Mouse (Mus musculus): ENCODE measurements at regions not wholly inside any gene's neighbourhood (a gene's known extent, or its start where the extent isn't known, plus 50 kb on each side); places are given as distances from the start of the nearest gene placed in this dataset.

DNA sequence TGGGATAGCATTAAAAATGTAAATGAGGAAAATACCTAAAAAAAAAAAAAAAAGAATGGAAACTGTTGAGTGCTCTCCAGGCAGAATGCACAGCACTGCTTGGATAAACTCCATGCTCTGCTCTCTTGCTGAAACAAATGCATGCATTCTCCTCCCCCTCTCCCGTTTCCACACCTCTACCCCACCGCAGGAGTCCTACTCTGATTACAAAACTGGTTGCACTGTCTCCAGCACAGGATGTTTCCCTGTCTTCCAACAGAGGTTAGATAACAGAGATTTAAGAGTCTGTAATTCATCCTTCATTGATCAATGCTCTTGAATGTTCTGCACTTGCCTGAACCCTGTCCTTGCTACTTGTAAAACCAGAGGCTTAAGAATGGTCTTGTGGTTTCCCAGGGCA, 124.3 kb upstream of the C1qtnf7 start:
- Histone ChIP-seq H3ac (ENCODE audit: control insufficient read depth, insufficient read length) (no peak overlapping the region), H3K79me2 (ENCODE audit: control insufficient read depth, insufficient read depth) (no peaks in the 10 kb centered on the region), H3K4me3 (no peak overlapping the region), H3K27me3 (ENCODE audit: control insufficient read depth, insufficient read depth, insufficient read length) (no peaks in the 10 kb centered on the region), H3K4me2 (ENCODE audit: low read depth) (no peak overlapping the region), H3K36me3 (ENCODE audit: control insufficient read depth, insufficient read depth) (no peaks in the 10 kb centered on the region)
- TF ChIP-seq CEBPB (IDR thresholded peaks at IDR 0.05; ENCODE audit: insufficient read depth, poor library complexity, severe bottlenecking) (no peak), POLR2AphosphoS2 (IDR thresholded peaks at IDR 0.05; ENCODE audit: insufficient read length, low read depth) (no peak), MYOD1 (IDR thresholded peaks at IDR 0.05; ENCODE audit: control insufficient read depth in 1 of 3, insufficient read length in 2 of 3, low read depth in 2 of 3) (no peak), REST (IDR thresholded peaks at IDR 0.05; ENCODE audit: insufficient read depth, insufficient read length) (no peak), TCF3 (IDR thresholded peaks at IDR 0.05; ENCODE audit: insufficient read length, low read depth) (no peak), POLR2A (IDR thresholded peaks at IDR 0.05; ENCODE audit: insufficient read length, low read depth) (no peak), E2F4 (IDR thresholded peaks at IDR 0.05; ENCODE audit: insufficient read depth) (no peak), TCF12 (IDR thresholded peaks at IDR 0.05; ENCODE audit: insufficient read depth, poor library complexity, severe bottlenecking) (no peak), MYOG (IDR thresholded peaks at IDR 0.05; ENCODE audit: control insufficient read depth in 1 of 3, insufficient read depth in 1 of 3, insufficient read length in 2 of 3, low read depth in 2 of 3) (no peak), MAX (IDR thresholded peaks at IDR 0.05; ENCODE audit: low read depth) (no peak), USF1 (IDR thresholded peaks at IDR 0.05; ENCODE audit: low read depth) (no peak), SRF (IDR thresholded peaks at IDR 0.05; ENCODE audit: control insufficient read depth, insufficient read length, low read depth) (no peak)

- no peak for TF ChIP-seq MAX (IDR thresholded peaks at IDR 0.05; ENCODE audit: low read depth)
- no peak for TF ChIP-seq USF1 (IDR thresholded peaks at IDR 0.05; ENCODE audit: low read depth)
- TF ChIP-seq MYOG (IDR thresholded peaks at IDR 0.05; ENCODE audit: control insufficient read depth in 1 of 3, insufficient read depth in 1 of 3, insufficient read length in 2 of 3, low read depth in 2 of 3), result no peak
- no peak for TF ChIP-seq CEBPB (IDR thresholded peaks at IDR 0.05; ENCODE audit: insufficient read depth, poor library complexity, severe bottlenecking)
- no peak for TF ChIP-seq REST (IDR thresholded peaks at IDR 0.05; ENCODE audit: insufficient read depth, insufficient read length)
- no peak for TF ChIP-seq POLR2AphosphoS2 (IDR thresholded peaks at IDR 0.05; ENCODE audit: insufficient read length, low read depth)
- no peak for TF ChIP-seq E2F4 (IDR thresholded peaks at IDR 0.05; ENCODE audit: insufficient read depth)
- no peak for TF ChIP-seq SRF (IDR thresholded peaks at IDR 0.05; ENCODE audit: control insufficient read depth, insufficient read length, low read depth)
- no peak for TF ChIP-seq MYOD1 (IDR thresholded peaks at IDR 0.05; ENCODE audit: control insufficient read depth in 1 of 3, insufficient read length in 2 of 3, low read depth in 2 of 3)
- no peak for TF ChIP-seq TCF3 (IDR thresholded peaks at IDR 0.05; ENCODE audit: insufficient read length, low read depth)
- no peak for TF ChIP-seq TCF12 (IDR thresholded peaks at IDR 0.05; ENCODE audit: insufficient read depth, poor library complexity, severe bottlenecking)
- no peak for TF ChIP-seq POLR2A (IDR thresholded peaks at IDR 0.05; ENCODE audit: insufficient read length, low read depth)
- Histone ChIP-seq H3K79me2 (ENCODE audit: control insufficient read depth, insufficient read depth) (no peaks in the 10 kb centered on the region), H3K36me3 (ENCODE audit: control insufficient read depth, insufficient read depth) (no peaks in the 10 kb centered on the region), H3K4me2 (ENCODE audit: low read depth) (no peak overlapping the region), H3K27me3 (ENCODE audit: control insufficient read depth, insufficient read depth, insufficient read length) (no peaks in the 10 kb centered on the region), H3K4me3 (no peak overlapping the region), H3ac (ENCODE audit: control insufficient read depth, insufficient read length) (no peak overlapping the region)
Observed at GRCm38 (mm10) chr5:43391412-43392029, 123.8 kb upstream of the C1qtnf7 start.

GRCm38 (mm10) chr5:43392908-43393545, 122.3 kb upstream of the C1qtnf7 start:
- Histone ChIP-seq H3K36me3 (ENCODE audit: control insufficient read depth, insufficient read depth) (no peaks in the 10 kb centered on the region), H3ac (ENCODE audit: control insufficient read depth, insufficient read length) (no peak overlapping the region)

GRCm38 (mm10) chr5:43417259-43417658, 98.1 kb upstream of the C1qtnf7 start:
- H3K27me3 ChIP-seq (ENCODE audit: control insufficient read depth, insufficient read depth, insufficient read length), result no peaks in the 10 kb centered on the region
- TF ChIP-seq MYOG (IDR thresholded peaks at IDR 0.05; ENCODE audit: control insufficient read depth in 1 of 3, insufficient read depth in 1 of 3, insufficient read length in 2 of 3, low read depth in 2 of 3) (no peak), TCF12 (IDR thresholded peaks at IDR 0.05; ENCODE audit: insufficient read depth, poor library complexity, severe bottlenecking) (no peak), SRF (IDR thresholded peaks at IDR 0.05; ENCODE audit: control insufficient read depth, insufficient read length, low read depth) (no peak), MYOD1 (IDR thresholded peaks at IDR 0.05; ENCODE audit: control insufficient read depth in 1 of 3, insufficient read length in 2 of 3, low read depth in 2 of 3) (no peak), E2F4 (IDR thresholded peaks at IDR 0.05; ENCODE audit: insufficient read depth) (no peak), POLR2A (IDR thresholded peaks at IDR 0.05; ENCODE audit: insufficient read length, low read depth) (no peak), POLR2AphosphoS2 (IDR thresholded peaks at IDR 0.05; ENCODE audit: insufficient read length, low read depth) (no peak), MAX (IDR thresholded peaks at IDR 0.05; ENCODE audit: low read depth) (no peak), REST (IDR thresholded peaks at IDR 0.05; ENCODE audit: insufficient read depth, insufficient read length) (no peak), TCF3 (IDR thresholded peaks at IDR 0.05; ENCODE audit: insufficient read length, low read depth) (no peak)
- H3K36me3 ChIP-seq (ENCODE audit: control insufficient read depth, insufficient read depth), result no peaks in the 10 kb centered on the region
- H3K4me3 ChIP-seq, result no peak overlapping the region
- no peak overlapping the region for H3ac ChIP-seq (ENCODE audit: control insufficient read depth, insufficient read length)
- H3K4me2 ChIP-seq (ENCODE audit: low read depth), result no peak overlapping the region
- H3K79me2 ChIP-seq (ENCODE audit: control insufficient read depth, insufficient read depth), result no peaks in the 10 kb centered on the region

More at GRCm38 (mm10) chr5:43392908-43393545, 122.3 kb upstream of the C1qtnf7 start:
- H3K4me2 ChIP-seq (ENCODE audit: low read depth), result no peak overlapping the region
- H3K79me2 ChIP-seq (ENCODE audit: control insufficient read depth, insufficient read depth), result no peaks in the 10 kb centered on the region
- H3K4me3 ChIP-seq, result no peak overlapping the region
- no peaks in the 10 kb centered on the region for H3K27me3 ChIP-seq (ENCODE audit: control insufficient read depth, insufficient read depth, insufficient read length)
- TF ChIP-seq REST (IDR thresholded peaks at IDR 0.05; ENCODE audit: insufficient read depth, insufficient read length) (no peak), CEBPB (IDR thresholded peaks at IDR 0.05; ENCODE audit: insufficient read depth, poor library complexity, severe bottlenecking) (no peak), POLR2AphosphoS2 (IDR thresholded peaks at IDR 0.05; ENCODE audit: insufficient read length, low read depth) (no peak), USF1 (IDR thresholded peaks at IDR 0.05; ENCODE audit: low read depth) (no peak), E2F4 (IDR thresholded peaks at IDR 0.05; ENCODE audit: insufficient read depth) (no peak), MYOG (IDR thresholded peaks at IDR 0.05; ENCODE audit: control insufficient read depth in 1 of 3, insufficient read depth in 1 of 3, insufficient read length in 2 of 3, low read depth in 2 of 3) (no peak), TCF3 (IDR thresholded peaks at IDR 0.05; ENCODE audit: insufficient read length, low read depth) (no peak), MAX (IDR thresholded peaks at IDR 0.05; ENCODE audit: low read depth) (no peak), POLR2A (IDR thresholded peaks at IDR 0.05; ENCODE audit: insufficient read length, low read depth) (no peak), TCF12 (IDR thresholded peaks at IDR 0.05; ENCODE audit: insufficient read depth, poor library complexity, severe bottlenecking) (no peak), MYOD1 (IDR thresholded peaks at IDR 0.05; ENCODE audit: control insufficient read depth in 1 of 3, insufficient read length in 2 of 3, low read depth in 2 of 3) (no peak), SRF (IDR thresholded peaks at IDR 0.05; ENCODE audit: control insufficient read depth, insufficient read length, low read depth) (no peak)
